Mouse (Mus musculus) embryo, embryonic 11.5 days (tissue): ENCODE measurements around the gene Enpp1.
A peak's percentile ranks its signal among the peaks of the same experiment; 100 is the strongest.

Source experiments
- DNase-seq: peaks from one replicate; pipeline ENCODE4 v3.0.0-alpha.2; 2012; ENCODE audit warnings: low read depth, low spot score

Enpp1 gene

DNA sequence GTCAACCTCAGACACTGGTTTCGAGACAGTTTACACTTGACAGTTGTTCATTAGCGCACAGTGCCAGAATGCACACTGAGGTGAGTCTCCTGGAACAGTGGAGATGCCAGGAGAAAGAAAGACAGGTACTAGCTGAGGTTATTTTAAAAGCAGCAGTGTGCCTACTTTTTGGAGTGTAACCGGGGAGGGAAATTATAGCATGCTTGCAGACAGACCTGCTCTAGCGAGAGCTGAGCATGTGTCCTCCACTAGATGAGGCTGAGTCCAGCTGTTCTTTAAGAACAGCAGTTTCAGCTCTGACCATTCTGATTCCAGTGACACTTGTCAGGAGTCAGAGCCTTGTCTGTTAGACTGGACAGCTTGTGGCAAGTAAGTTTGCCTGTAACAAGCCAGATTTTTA lies 114.2 kb downstream of the Enpp1 start:
- no peak for DNase-seq

GRCm38 (mm10) chr10:24596869-24597339 lies 115.1 kb downstream of the Enpp1 start:
- DNase-seq = no peak

DNA sequence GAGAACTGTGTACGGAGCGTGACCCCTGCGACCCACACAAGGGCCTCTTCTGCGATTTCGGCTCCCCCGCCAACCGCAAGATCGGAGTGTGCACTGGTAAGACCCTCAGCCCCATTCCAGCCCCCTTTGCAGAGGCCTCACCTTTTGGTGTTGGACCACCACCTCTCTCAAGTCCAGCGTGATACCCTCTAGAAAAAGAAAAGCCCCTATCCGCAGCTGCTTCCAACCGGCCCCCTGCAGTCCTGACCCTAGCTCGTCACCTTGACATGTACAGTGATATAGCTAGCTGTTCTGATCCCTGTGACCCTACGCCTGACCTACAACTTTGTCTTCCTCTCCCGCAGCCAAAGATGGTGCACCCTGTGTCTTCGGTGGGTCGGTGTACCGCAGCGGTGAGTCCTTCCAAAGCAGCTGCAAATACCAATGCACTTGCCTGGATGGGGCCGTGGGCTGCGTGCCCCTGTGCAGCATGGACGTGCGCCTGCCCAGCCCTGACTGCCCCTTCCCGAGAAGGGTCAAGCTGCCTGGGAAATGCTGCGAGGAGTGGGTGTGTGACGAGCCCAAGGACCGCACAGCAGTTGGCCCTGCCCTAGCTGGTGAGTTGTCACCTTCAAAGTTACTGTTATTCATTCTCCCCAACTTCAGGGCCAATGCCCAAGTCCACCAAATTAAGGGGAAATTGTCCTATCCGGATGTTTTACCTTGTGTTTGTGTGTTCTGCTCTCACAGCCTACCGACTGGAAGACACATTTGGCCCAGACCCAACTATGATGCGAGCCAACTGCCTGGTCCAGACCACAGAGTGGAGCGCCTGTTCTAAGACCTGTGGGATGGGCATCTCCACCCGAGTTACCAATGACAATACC lies 115.7 kb downstream of the Enpp1 start:
- no peak for DNase-seq

DNA sequence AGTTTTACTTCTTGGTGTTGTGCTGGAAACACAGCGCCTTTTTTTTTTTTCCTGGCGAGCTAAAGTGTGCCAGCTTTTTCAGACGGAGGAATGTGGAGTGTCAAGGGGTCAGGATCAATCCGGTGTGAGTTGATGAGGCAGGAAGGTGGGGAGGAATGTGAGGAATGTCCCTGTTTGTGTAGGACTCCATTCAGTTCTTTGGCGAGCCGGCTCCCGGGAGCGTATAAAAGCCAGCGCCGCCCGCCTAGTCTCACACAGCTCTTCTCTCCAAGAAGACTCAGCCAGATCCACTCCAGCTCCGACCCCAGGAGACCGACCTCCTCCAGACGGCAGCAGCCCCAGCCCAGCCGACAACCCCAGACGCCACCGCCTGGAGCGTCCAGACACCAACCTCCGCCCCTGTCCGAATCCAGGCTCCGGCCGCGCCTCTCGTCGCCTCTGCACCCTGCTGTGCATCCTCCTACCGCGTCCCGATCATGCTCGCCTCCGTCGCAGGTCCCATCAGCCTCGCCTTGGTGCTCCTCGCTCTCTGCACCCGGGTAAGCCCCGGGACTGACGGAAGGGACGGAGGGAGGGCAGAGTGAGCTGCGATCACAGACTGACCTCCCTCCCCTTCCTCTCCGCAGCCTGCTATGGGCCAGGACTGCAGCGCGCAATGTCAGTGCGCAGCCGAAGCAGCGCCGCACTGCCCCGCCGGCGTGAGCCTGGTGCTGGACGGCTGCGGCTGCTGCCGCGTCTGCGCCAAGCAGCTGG lies 116.5 kb downstream of the Enpp1 start, which contains the start of gene Ccn2:
Gene Ccn2, plus strand, starts transcription at position 193 of the 753 bp plus-strand sequence.
- peak; percentile 71 for DNase-seq

DNA sequence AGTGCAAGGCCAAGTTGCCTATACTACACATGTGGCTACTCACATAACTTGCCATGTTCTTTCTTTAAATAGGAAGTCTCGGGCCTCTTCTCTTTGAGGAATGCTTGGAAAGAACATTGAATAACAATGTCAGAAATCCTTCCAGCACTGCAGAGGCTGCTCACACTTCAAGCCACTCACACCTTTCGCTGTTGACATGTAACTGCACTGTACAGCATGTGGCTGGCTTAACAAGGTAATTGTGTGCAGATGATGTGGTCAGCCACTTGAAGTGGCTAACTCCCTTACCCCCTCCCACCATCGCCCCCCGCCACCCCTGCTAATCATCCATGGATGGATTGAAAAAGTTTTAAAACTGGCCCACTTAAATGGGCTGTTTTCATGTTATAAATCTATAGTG lies 118.4 kb downstream of the Enpp1 start:
- no peak for DNase-seq

DNA sequence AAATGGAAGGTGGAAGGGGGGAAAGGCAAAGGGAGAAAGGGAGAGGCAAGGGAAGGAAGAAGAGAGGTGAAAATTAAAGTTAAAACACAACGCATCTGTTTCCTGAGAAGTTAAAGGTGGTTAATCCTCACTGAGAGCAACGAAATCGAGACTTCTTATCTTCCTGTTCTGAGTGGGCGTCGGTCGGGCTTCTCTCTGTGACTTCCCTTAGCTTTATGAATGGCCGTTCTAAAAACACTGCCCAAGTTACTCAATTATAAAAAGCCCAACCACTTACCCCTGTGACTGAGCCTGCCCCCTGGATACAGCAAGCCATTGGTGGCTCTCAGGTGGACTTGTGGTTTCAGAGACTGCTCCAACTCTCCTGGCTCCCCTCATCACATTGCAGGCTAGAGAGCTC lies 119.0 kb downstream of the Enpp1 start:
- DNase-seq = no peak

DNA sequence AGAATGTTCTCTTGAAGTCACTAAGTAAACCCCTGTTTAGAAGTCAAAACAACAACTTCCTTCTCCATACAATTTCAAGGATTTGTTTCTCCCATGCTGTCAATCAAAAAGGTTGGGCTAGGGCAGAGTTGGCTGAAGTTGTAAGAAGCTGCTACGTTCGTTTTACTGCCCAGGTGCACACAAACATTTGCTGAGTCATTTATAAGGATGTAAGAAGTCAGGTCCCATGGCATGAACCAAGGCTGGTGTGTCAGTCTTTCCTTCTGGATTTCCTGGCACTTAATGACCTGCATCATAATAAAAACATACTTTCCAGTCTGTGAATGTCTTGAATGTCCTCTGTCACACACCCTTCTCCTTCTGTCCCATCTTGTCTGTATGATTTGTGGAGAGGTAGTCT lies 119.6 kb downstream of the Enpp1 start:
- no peak for DNase-seq

DNA sequence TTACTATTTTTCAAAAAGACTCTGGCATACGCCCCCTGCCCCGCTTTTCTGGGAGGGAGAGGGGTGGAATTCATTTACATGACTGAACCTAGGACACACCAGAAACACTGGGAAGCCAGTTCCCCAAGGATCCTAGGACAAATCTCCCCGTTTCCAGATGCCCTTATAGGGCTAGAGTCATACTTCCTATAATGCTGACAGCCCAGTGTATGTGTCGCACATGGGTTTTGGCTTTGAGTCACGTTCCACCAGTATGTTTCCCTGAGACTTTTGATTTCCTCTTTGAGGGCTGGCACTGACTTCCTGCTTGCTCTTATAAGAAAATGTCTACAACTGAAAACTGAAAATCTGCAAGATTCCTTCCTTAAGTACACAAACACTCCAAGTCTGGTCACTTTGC lies 120.2 kb downstream of the Enpp1 start:
- DNase-seq = no peak

- DNase-seq = peak; percentile 68
Measured at GRCm38 (mm10) chr10:24591136-24591535, 120.8 kb downstream of the Enpp1 start.

- DNase-seq = no peak
Measured at GRCm38 (mm10) chr10:24590546-24590945, 121.4 kb downstream of the Enpp1 start.

DNA sequence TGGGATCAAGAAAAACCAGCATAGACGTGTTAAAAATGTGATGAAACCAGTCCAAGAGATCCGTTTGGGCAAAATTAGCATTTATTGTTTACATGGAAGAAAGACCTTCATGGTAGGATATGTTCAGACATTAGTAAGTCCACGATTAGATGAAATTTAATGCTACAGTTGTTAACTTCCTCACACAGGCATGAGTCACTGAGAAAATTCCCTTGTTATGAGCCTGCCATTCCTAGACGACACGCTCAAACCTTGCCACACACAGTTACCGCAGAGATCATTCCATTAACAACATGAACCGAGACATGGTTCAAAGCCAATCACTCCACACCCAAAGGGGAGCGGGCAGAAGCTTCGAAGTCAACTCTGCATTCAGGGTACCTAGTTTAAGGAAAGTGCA lies 122.7 kb downstream of the Enpp1 start:
- no peak for DNase-seq

- no peak for DNase-seq
Measured at GRCm38 (mm10) chr10:24588824-24589223, 123.1 kb downstream of the Enpp1 start.
